Mouse (Mus musculus) heart, embryonic 14.5 days (tissue): Measurements from ENCODE around the gene Ppard. TPM values are rescaled to one million over a fixed set of nuclear protein-coding genes. Genes with fewer than 3 reads are reported as not detected.

ENCODE experiments used
- ATAC-seq: fragments of 200-750 bp; cut with Nextera tagmentation; 2 replicates; pipeline ENCODE4 v1.8.0; 2017; ENCODE audit warnings: low read depth, moderate TSS enrichment; ENCODE audit not compliant: insufficient number of reproducible peaks, insufficient read depth, low FRiP score
- H3K27ac ChIP-seq, 2 experiments: fragments of 200-500 bp in 1 of 2; fragments of 300-500 bp in 1 of 2; sonication (generic) in 1 of 2; replicated peaks in 1 of 2; 2 replicates each; pipeline ENCODE4 v1.5.1; 2012 to 2014; ENCODE audit warnings: low read depth in 2 of 2, low read length in 2 of 2, control low read depth in 1 of 2, mild to moderate bottlenecking in 1 of 2, mixed read lengths in 1 of 2; ENCODE audit not compliant: control insufficient read depth in 1 of 2, insufficient read depth in 1 of 2
- H3K27me3 ChIP-seq: fragments of 300-500 bp; sonication (generic); 2 replicates; pipeline ENCODE4 v1.6.1; 2014; ENCODE audit warnings: mild to moderate bottlenecking, low read length, control low read depth; ENCODE audit not compliant: control insufficient read depth, insufficient read depth
- H3K36me3 ChIP-seq: fragments of 300-500 bp; sonication (generic); 2 replicates; pipeline ENCODE4 v1.6.1; 2014; ENCODE audit warnings: mild to moderate bottlenecking, control low read depth, low read length, mixed read lengths; ENCODE audit not compliant: control insufficient read depth, insufficient read depth
- H3K4me1 ChIP-seq, 2 experiments: fragments of 200-500 bp in 1 of 2; fragments of 300-500 bp in 1 of 2; sonication (generic) in 1 of 2; 2 replicates each; pipeline ENCODE4 v1.6.1; 2012 to 2014; ENCODE audit warnings: low read length in 2 of 2, control low read depth in 1 of 2, mixed read lengths in 1 of 2; ENCODE audit not compliant: control insufficient read depth in 2 of 2, insufficient read depth in 2 of 2
- H3K4me2 ChIP-seq: fragments of 300-500 bp; sonication (generic); 2 replicates; pipeline ENCODE4 v1.6.1; 2014; ENCODE audit warnings: mild to moderate bottlenecking, low read length
- H3K4me3 ChIP-seq, 2 experiments: fragments of 200-500 bp in 1 of 2; fragments of 300-500 bp in 1 of 2; sonication (generic) in 1 of 2; 2 replicates each; pipeline ENCODE4 v1.5.1; 2012 to 2014; ENCODE audit warnings: low read length in 2 of 2, mild to moderate bottlenecking in 2 of 2, control low read depth in 1 of 2, low read depth in 1 of 2, moderate library complexity in 1 of 2; ENCODE audit not compliant: control insufficient read depth in 1 of 2, insufficient read depth in 1 of 2
- H3K9ac ChIP-seq: fragments of 300-500 bp; sonication (generic); 2 replicates; pipeline ENCODE4 v1.6.1; 2014; ENCODE audit warnings: mild to moderate bottlenecking, low read length
- H3K9me3 ChIP-seq: fragments of 300-500 bp; sonication (generic); 2 replicates; pipeline ENCODE4 v1.6.1; 2016; ENCODE audit warnings: low read length, control low read depth; ENCODE audit not compliant: control insufficient read depth
- WGBS: fragments of 180-500 bp; shearing (Covaris S2); extraction: QIAGEN DNeasy Blood & Tissue Kit; methylation state at CpG from one replicate; pipeline ENCODE4 v1.1.7; 2014; 5-methylcytosine and 5-hydroxymethylcytosine counted together
- polyA plus RNA-seq: library from polyadenylated mRNA; unstranded; fragments of >200 nt; fragmentation: Nextera tagmentation; extraction: Ambion mirVana; gene quantifications from 2 replicates; pipeline ENCODE4 v1.2.1, GENCODE M21; 2014

Gene Ppard
- polyA plus RNA-seq, 1 experiment from 2014 or later = 2.2 TPM

DNA sequence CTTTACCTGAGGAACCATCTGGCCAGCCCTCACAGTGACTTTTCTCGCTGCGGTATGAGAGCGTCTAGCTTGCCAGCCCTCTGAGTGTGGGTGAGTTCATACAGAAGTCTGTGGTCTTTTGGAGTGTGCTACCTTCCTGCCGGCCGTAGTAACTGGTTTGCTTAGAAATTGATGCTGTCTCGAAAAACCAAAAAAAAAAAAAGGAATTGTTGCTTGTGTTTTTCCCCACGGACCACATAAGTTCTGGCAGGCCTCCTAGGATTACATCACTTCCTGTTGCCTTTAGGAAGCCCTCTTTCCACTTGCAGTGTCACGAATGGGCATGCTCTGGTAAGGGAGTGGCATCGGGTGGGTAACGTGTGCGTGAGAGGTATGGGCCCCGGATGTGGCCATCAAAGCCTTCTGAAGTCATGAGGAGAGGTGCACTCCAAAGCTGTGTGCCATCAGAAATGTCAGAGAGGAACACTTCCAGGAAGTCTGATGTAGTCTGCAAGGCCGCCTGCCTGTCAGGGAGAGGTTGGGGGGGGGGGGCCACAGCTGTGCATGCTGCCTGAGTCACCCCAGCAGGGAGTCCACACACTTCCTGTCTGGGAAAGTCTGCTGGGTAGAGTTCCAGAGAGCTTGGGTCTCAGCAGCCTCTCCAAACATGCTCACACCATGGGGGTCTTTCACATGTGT lies 24.3 kb downstream of the Ppard start:
- Histone ChIP-seq H3K27me3 (no peaks in the 10 kb centered on the region), H3K36me3 (no peaks in the 10 kb centered on the region), H3K9ac (peak overlapping the region; percentile 41; the same call in 1 of the 2 replicates), H3K9me3 (0 out of 2 replicates have a peak, but pooled peaks cover 3% of the 10 kb centered on the region), H3K4me1 (peaks cover 28 to 44% of the 10 kb centered on the region in 2 experiments), H3K4me3 (no peak overlapping the region), H3K4me2 (peak overlapping the region; percentile 35), H3K27ac (peak overlapping the region; percentile 83 to 85)
- 53% methylated on average over 13 of the region's 13 CpGs for WGBS
- ATAC-seq = peak; percentile 26; the same call in 1 of the 2 replicates

DNA sequence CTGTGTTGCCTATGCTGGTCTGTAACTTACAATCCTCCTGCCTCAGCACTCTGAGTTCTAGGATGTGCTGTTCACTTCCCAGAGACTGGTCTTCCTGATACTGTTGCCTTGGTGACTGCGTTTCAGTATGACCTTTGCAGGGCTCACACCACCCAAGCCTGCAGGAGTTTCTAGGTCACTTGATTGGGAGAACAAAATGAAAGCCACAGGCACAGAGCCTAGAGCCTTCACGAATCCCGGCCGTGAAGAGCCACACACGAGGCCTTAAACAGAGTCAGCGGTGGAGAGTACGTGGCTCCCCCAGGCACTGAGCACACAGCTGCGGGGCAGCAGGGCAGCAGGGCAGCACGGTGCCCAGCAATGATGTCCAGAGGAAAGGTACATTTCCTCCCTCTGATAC lies 25.8 kb downstream of the Ppard start:
- Histone ChIP-seq H3K9me3 (0 out of 2 replicates have a peak, but pooled peaks cover 3% of the 10 kb centered on the region), H3K4me3 (no peak overlapping the region), H3K4me2 (no peak overlapping the region), H3K27me3 (no peaks in the 10 kb centered on the region), H3K36me3 (no peaks in the 10 kb centered on the region), H3K4me1 (peaks cover 24 to 40% of the 10 kb centered on the region in 2 experiments; a peak in 3 of 4 replicates), H3K9ac (no peak overlapping the region), H3K27ac (no peak overlapping the region)
- WGBS = 81% methylated on average over 9 of the region's 9 CpGs
- ATAC-seq = no peak

DNA sequence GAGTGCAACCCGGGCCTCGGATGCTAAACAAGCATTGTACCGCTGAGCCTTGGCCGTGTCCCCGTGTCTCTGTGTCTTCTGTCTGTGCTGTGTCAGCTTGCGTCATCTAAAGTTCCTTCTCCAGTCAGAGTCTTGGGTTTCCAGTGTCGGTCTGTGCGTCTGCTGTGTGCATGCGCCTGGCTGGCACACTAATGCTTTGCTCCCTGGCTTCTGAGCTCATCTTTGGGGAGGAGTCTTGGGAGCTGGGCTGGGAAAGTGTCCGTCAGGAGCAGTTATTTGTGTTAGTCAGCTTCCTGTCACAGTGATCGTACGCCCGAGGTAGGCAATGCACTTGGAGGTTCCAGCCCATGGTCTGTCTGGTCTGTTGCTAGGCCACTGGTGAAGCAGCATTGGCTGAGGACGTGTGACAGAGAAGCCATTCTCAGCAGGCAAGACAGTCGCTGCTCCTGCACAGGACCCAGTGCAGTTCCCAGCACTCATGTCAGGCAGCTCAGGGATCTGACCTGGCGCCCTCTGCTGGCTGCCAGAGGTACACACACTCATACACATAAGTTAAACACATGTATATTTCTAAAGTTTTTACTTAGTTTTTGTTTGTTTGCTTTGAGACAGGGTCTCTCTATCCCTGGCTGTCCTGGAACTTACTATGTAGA lies 27.5 kb downstream of the Ppard start:
- Histone ChIP-seq H3K9me3 (0 out of 2 replicates have a peak, but pooled peaks cover 3% of the 10 kb centered on the region), H3K36me3 (no peaks in the 10 kb centered on the region), H3K27me3 (no peaks in the 10 kb centered on the region), H3K4me3 (no peak overlapping the region), H3K9ac (no peak overlapping the region), H3K27ac (no peak overlapping the region), H3K4me1 (peaks cover 24 to 40% of the 10 kb centered on the region in 2 experiments; a peak in 3 of 4 replicates), H3K4me2 (no peak overlapping the region)
- WGBS = 71% methylated on average over 16 of the region's 16 CpGs
- ATAC-seq = no peak

DNA sequence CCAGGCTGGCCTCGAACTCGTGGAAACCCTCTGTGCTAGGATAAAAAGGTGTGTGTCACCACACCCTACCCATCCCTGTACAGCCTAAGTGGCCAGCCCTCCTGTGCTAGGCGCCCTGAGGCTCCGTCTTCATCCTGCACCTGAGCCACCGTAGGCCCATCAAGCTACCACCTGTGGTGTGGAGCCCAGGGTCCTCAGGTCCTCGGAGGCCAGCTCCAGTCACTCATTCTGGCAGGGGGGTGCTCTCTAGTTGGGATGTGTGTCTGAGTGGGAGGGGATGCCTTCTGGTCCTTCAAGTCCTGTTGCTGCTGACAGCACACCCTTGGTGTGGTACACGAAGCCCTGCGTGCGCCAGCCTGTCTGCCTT lies 28.0 kb downstream of the Ppard start:
- no peak overlapping the region for H3K4me2 ChIP-seq
- H3K4me1 ChIP-seq = peaks cover 24 to 35% of the 10 kb centered on the region in 2 experiments; a peak in 3 of 4 replicates
- 0 out of 2 replicates have a peak, but pooled peaks cover 3% of the 10 kb centered on the region for H3K9me3 ChIP-seq
- no peak overlapping the region for H3K9ac ChIP-seq
- no peak overlapping the region for H3K4me3 ChIP-seq
- H3K27me3 ChIP-seq = no peaks in the 10 kb centered on the region
- no peak for ATAC-seq
- no peak overlapping the region for H3K27ac ChIP-seq
- no peaks in the 10 kb centered on the region for H3K36me3 ChIP-seq
- 83% methylated on average over 9 of the region's 9 CpGs for WGBS

DNA sequence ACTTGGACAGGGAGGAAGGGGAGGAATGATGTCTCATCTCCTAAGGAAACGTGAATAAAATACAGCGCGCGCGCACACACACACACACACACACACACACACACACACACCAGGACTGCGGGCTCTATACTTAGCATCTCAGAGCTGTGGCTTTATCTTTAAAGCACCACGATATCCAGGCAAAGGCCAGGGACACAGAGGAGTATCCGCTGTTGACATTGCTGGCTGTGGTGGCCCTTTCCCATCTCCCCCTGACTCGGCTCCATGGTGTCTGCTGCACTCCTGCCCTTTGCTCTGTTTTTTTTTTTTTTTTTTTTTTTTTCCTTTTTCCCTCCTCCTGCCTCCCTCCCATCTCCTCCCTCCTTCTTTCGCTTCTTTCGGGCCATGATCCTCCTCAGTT lies 29.3 kb downstream of the Ppard start:
- 28% methylated on average over 11 of the region's 11 CpGs for WGBS
- Histone ChIP-seq H3K9ac (0 out of 2 replicates have a peak overlapping the region, but pooled peaks have one; percentile 8), H3K27me3 (no peaks in the 10 kb centered on the region), H3K4me3 (no peak overlapping the region), H3K36me3 (no peaks in the 10 kb centered on the region), H3K27ac (peak overlapping the region in 1 of 2 experiments; percentile 53; a peak in 1 of 4 replicates), H3K4me1 (peaks cover 15 to 23% of the 10 kb centered on the region in 2 experiments; a peak in 3 of 4 replicates), H3K4me2 (no peak overlapping the region), H3K9me3 (0 out of 2 replicates have a peak, but pooled peaks cover 3% of the 10 kb centered on the region)
- ATAC-seq = peak; percentile 54; the same call in 1 of the 2 replicates

DNA sequence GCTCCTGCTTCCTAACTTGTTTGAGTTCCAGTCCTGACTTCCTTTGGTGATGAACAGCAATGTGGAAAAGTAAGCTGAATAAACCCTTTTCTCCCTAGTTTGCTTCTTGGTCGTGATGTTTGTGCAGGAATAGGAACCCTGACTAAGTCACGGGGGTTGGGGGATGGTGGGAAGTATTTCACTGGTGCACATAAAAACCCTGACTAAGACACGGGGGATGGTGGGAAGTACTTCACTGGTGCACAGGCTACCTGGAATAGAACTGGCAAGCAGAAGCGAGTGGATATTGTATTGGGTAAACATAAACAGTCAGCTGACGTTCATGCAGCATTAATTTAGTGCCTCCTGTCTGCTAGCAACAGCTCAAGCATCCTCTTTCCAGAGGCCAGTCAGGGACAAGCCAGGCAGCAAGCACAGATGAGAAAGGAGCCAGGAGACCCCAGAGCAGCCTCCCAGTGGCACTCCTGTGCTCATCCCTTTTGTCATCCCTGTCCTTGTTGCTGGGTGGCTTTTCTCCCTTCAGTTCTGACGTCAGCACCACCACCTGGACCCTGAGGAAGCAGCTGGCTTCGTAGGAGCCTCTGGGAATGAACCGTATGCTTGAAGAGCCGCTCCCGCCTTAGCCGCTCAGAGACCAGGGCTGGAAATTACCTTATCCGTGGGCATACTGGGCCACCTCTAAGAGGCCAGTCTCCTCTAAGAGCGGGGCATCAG lies 30.8 kb downstream of the Ppard start:
- ATAC-seq = no peak
- no peaks in the 10 kb centered on the region for H3K27me3 ChIP-seq
- no peak overlapping the region for H3K4me2 ChIP-seq
- H3K4me3 ChIP-seq = no peak overlapping the region
- no peak overlapping the region for H3K9ac ChIP-seq
- H3K36me3 ChIP-seq = no peaks in the 10 kb centered on the region
- 66% methylated on average over 13 of the region's 13 CpGs for WGBS
- H3K4me1 ChIP-seq = peaks cover 9 to 12% of the 10 kb centered on the region in 2 experiments; a peak in 3 of 4 replicates
- 0 out of 2 replicates have a peak, but pooled peaks cover 3% of the 10 kb centered on the region for H3K9me3 ChIP-seq
- no peak overlapping the region for H3K27ac ChIP-seq

DNA sequence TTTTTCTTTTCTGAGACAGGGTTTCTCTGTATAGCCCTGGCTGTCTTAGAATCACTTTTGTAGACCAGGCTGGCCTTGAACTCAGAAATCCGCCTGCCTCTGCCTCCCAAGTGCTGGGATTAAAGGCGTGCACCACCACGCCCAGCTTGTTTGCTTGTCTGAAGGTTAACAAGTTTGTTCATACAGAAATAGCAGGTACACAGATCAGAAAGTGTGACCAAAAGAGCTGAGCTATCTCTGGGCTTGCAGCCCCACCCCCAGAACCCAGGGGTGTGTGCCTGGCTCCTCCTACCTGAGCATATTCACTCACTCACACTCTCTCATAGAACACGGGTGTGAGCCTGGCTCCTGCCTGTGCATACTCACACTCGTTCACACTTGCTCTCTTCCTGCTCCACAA lies 34.8 kb downstream of the Ppard start:
- WGBS = 75% methylated on average over 5 of the region's 5 CpGs
- no peak overlapping the region for H3K27ac ChIP-seq
- peaks cover 1 to 3% of the 10 kb centered on the region in 2 experiments; a peak in 3 of 4 replicates for H3K4me1 ChIP-seq
- no peaks in the 10 kb centered on the region for H3K36me3 ChIP-seq
- H3K4me3 ChIP-seq = no peak overlapping the region
- no peak overlapping the region for H3K9ac ChIP-seq
- ATAC-seq = no peak
- H3K9me3 ChIP-seq = no peaks in the 10 kb centered on the region
- no peaks in the 10 kb centered on the region for H3K27me3 ChIP-seq
- no peak overlapping the region for H3K4me2 ChIP-seq
